Mouse (Mus musculus) CD4-positive, CD25-positive, alpha-beta regulatory T cell, adult 9 weeks (primary cell): ENCODE data around the gene Tmem214. TPM values are rescaled to one million over a fixed set of nuclear protein-coding genes. Genes with fewer than 3 reads are reported as not detected.

ENCODE experiments used
- polyA plus RNA-seq: library from polyadenylated mRNA; unstranded; fragments of 100-300 nt; shearing (Covaris generic); gene quantifications from one replicate; pipeline ENCODE4 v1.2.1, GENCODE M21; 2017

Tmem214 gene
- 66.9 TPM for polyA plus RNA-seq

GRCm38 (mm10) chr5:30867712-30868111, at the start of gene Tmem214:
TSS of gene Tmem214 (plus strand) at chr5:30868012.

GRCm38 (mm10) chr5:30888337-30889087, 20.7 kb downstream of the Tmem214 start, which contains the start of gene Agbl5:
TSS of gene Agbl5 (plus strand) at chr5:30888694.

GRCm38 (mm10) chr5:30907413-30908059, 39.7 kb downstream of the Tmem214 start, which contains the start of gene Ost4:
TSS of gene Ost4 (minus strand) at chr5:30907788.

DNA sequence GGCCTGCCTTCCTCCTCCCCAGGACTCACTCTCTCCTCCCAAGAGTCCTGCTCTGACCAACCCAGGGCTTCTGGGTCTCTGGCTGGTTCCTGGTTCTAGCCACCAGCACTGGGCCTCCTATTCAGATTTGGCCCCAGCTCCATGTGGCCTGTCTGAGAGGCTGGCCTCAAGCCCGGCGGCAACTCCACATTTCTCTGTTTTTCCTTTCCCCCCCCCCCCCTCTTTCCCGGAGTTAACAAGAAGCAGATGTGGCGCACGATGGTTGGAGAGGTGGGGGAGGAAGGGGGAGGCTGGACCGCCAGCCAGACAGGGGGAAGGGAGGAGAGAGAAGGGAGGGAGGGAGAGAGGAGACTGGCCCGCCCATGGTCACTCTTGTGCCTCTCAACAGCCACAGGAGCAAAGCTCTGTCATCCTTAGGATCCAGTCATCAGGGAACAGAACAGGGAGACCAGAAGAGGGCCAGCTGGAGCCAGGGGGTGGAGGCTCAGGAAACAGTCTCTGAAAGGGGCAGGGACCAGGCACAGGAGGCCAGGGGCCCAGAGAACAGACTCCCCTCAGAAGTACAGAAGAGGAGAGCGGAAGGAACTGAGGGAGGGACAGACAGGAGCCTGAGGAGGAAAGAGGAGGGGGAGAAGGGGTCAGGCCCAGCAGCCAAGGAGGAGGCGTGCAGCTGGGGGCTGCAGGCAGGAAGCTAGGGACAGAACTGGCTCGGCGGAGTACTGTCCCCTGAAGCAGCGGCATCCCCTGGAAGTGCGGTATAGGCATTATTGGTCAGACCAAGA, 45.4 kb downstream of the Tmem214 start, which contains the start of gene Emilin1:
TSS of gene Emilin1 (plus strand) at position 343 of the 782 bp plus-strand sequence.

GRCm38 (mm10) chr5:30921256-30922033, 53.6 kb downstream of the Tmem214 start, which contains the start of gene Khk:
TSS of gene Khk (plus strand) at chr5:30921431.

Other genes starting within 250 kb of the Tmem214 start
- gene Slc35f6, start 220.1 kb upstream of the Tmem214 start, polyA plus RNA-seq = 31.3 TPM
- gene Cenpa, start 201.2 kb upstream of the Tmem214 start, polyA plus RNA-seq = 81.1 TPM
- not detected for gene Dpysl5, start 156.4 kb upstream of the Tmem214 start, polyA plus RNA-seq
- 5.3 TPM for gene Mapre3, start 53.4 kb upstream of the Tmem214 start, polyA plus RNA-seq
- 16.2 TPM for gene Agbl5, start 20.7 kb downstream of the Tmem214 start, polyA plus RNA-seq
- gene Ost4, start 39.8 kb downstream of the Tmem214 start, polyA plus RNA-seq = 311 TPM
- gene Emilin1, start 45.4 kb downstream of the Tmem214 start, polyA plus RNA-seq = 3.6 TPM
- 36.3 TPM for gene Khk, start 53.4 kb downstream of the Tmem214 start, polyA plus RNA-seq
- 0.55 TPM for gene Cgref1, start 77.6 kb downstream of the Tmem214 start, polyA plus RNA-seq
- gene Preb, start 92.3 kb downstream of the Tmem214 start, polyA plus RNA-seq = 228 TPM
- not detected for gene Tcf23, start 100.7 kb downstream of the Tmem214 start, polyA plus RNA-seq
- 117 TPM for gene Atraid, start 180.3 kb downstream of the Tmem214 start, polyA plus RNA-seq
- 12.3 TPM for gene Slc5a6, start 180.9 kb downstream of the Tmem214 start, polyA plus RNA-seq
- 23.1 TPM for gene Cad, start 186.8 kb downstream of the Tmem214 start, polyA plus RNA-seq
- gene Dnajc5g, start 238.3 kb downstream of the Tmem214 start, polyA plus RNA-seq = not detected
- gene Slc30a3, start 240.2 kb downstream of the Tmem214 start, polyA plus RNA-seq = 1.4 TPM
- not detected for gene Trim54, start 248.7 kb downstream of the Tmem214 start, polyA plus RNA-seq